Mouse (Mus musculus) neural tube, embryonic 11.5 days (tissue): ENCODE measurements around the gene Ralgps2. TPM values are rescaled to one million over a fixed set of nuclear protein-coding genes. Genes with fewer than 3 reads are reported as not detected.
A peak's percentile ranks its signal among the peaks of the same experiment; 100 is the strongest.

ENCODE experiments used
- ATAC-seq: fragments of 200-750 bp; cut with Nextera tagmentation; 2 replicates; pipeline ENCODE4 v1.8.0; 2017; ENCODE audit warnings: moderate number of reproducible peaks, mild to moderate bottlenecking, moderate TSS enrichment, moderate library complexity; ENCODE audit not compliant: insufficient read depth, low FRiP score, low TSS enrichment
- DNase-seq: peaks from one replicate; pipeline ENCODE4 v3.0.0-alpha.2; 2015; ENCODE audit warnings: low spot score
- H3K27ac ChIP-seq: fragments of 300-500 bp; sonication (generic); 2 replicates; pipeline ENCODE4 v1.5.1; 2014; ENCODE audit warnings: low read depth, mild to moderate bottlenecking, low read length
- H3K27me3 ChIP-seq: fragments of 300-500 bp; sonication (generic); 2 replicates; pipeline ENCODE4 v1.6.1; 2014; ENCODE audit warnings: mild to moderate bottlenecking, low read length, mixed read lengths; ENCODE audit not compliant: control insufficient read depth, insufficient read depth
- H3K36me3 ChIP-seq: fragments of 300-500 bp; sonication (generic); 2 replicates; pipeline ENCODE4 v1.6.1; 2014; ENCODE audit warnings: mild to moderate bottlenecking, low read length, moderate library complexity, mixed read lengths; ENCODE audit not compliant: control insufficient read depth, insufficient read depth
- H3K4me1 ChIP-seq: fragments of 300-500 bp; sonication (generic); 2 replicates; pipeline ENCODE4 v1.6.1; 2014; ENCODE audit warnings: low read length, mixed read lengths; ENCODE audit not compliant: control insufficient read depth, insufficient read depth
- H3K4me2 ChIP-seq: fragments of 300-500 bp; sonication (generic); 2 replicates; pipeline ENCODE4 v1.6.1; 2014; ENCODE audit warnings: low read depth, mild to moderate bottlenecking, moderate library complexity
- H3K4me3 ChIP-seq: fragments of 300-500 bp; sonication (generic); 2 replicates; pipeline ENCODE4 v1.5.1; 2014; ENCODE audit warnings: low read depth, low read length
- H3K9ac ChIP-seq: fragments of 300-500 bp; sonication (generic); 2 replicates; pipeline ENCODE4 v1.6.1; 2014; ENCODE audit warnings: mild to moderate bottlenecking, low read length
- H3K9me3 ChIP-seq: fragments of 300-500 bp; sonication (generic); 2 replicates; pipeline ENCODE4 v1.6.1; 2016; ENCODE audit warnings: low read length; ENCODE audit not compliant: control insufficient read depth
- WGBS: fragments of 180-500 bp; shearing (Covaris S2); extraction: QIAGEN DNeasy Blood & Tissue Kit; methylation state at CpG from one replicate; pipeline ENCODE4 v1.1.7; 2014; 5-methylcytosine and 5-hydroxymethylcytosine counted together
- polyA plus RNA-seq: library from polyadenylated mRNA; unstranded; fragments of >200 nt; fragmentation: Nextera tagmentation; extraction: Ambion mirVana; gene quantifications from 2 replicates; pipeline ENCODE4 v1.2.1, GENCODE M21; 2014

Gene Ralgps2
- polyA plus RNA-seq, 1 experiment from 2014 or later, result 95.7 TPM

GRCm38 (mm10) chr1:156852409-156852808 is 87.0 kb downstream of the Ralgps2 start:
- ATAC-seq, result no peak
- no peak overlapping the region for H3K27ac ChIP-seq

GRCm38 (mm10) chr1:156847098-156847497 is 92.3 kb downstream of the Ralgps2 start:
- Histone ChIP-seq H3K4me2 (no peak overlapping the region), H3K27ac (no peak overlapping the region), H3K9me3 (no peaks in the 10 kb centered on the region), H3K4me1 (0 out of 2 replicates have a peak, but pooled peaks cover 2% of the 10 kb centered on the region), H3K27me3 (no peaks in the 10 kb centered on the region), H3K4me3 (no peak overlapping the region), H3K9ac (no peak overlapping the region), H3K36me3 (no peaks in the 10 kb centered on the region)
- 74% methylated on average over 4 of the region's 4 CpGs for WGBS
- no peak for ATAC-seq
- no peak for DNase-seq

More at GRCm38 (mm10) chr1:156852409-156852808, 87.0 kb downstream of the Ralgps2 start:
- Histone ChIP-seq H3K4me3 (no peak overlapping the region), H3K4me2 (no peak overlapping the region), H3K9me3 (no peaks in the 10 kb centered on the region), H3K36me3 (no peaks in the 10 kb centered on the region; the same call in 1 of the 2 replicates), H3K27me3 (no peaks in the 10 kb centered on the region), H3K4me1 (peaks cover 2% of the 10 kb centered on the region; the same call in 1 of the 2 replicates), H3K9ac (no peak overlapping the region)
- 60% methylated on average over 9 of the region's 9 CpGs for WGBS
- DNase-seq, result peak; percentile 23

DNA sequence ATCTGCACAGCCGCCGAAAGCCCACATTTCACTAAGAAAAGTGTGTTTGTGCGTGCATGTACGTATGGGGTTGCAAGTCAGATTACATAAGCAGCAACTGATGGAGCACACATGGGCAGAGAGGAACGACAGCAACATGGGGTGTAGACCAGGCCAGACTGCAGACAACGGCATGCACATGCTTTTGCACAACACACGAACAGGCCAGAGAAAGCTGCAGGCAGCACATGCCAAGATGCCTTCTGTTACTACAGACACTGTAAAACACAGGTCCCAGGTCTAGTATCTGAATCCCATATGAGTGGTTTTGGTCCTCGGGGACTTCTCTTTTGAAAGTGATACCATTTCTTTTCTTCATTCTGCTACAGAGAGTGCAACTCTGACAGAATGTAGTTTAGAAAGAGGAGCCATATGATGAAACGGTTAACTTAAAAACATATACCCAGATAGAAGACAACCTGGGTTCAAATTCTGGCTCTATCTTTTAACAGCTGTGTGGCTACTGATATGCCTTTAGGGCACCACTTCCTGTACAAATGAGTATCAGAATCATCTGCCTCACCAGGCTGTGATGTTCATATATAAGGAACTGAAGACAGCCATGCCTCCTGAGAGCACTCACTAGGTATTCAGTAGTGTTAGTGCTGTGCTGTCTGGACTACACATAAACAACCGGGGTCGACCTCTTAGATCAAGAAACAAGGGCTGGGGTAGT is 97.6 kb downstream of the Ralgps2 start:
- DNase-seq, result peak; percentile 13
- peaks cover 9% of the 10 kb centered on the region; the same call in 1 of the 2 replicates for H3K4me1 ChIP-seq
- WGBS, result 75% methylated on average over 11 of the region's 11 CpGs
- no peak overlapping the region for H3K4me2 ChIP-seq
- no peaks in the 10 kb centered on the region for H3K9me3 ChIP-seq
- no peak for ATAC-seq
- no peaks in the 10 kb centered on the region for H3K36me3 ChIP-seq
- H3K27ac ChIP-seq, result no peak overlapping the region
- no peaks in the 10 kb centered on the region for H3K27me3 ChIP-seq
- H3K4me3 ChIP-seq, result no peak overlapping the region
- no peak overlapping the region for H3K9ac ChIP-seq

DNA sequence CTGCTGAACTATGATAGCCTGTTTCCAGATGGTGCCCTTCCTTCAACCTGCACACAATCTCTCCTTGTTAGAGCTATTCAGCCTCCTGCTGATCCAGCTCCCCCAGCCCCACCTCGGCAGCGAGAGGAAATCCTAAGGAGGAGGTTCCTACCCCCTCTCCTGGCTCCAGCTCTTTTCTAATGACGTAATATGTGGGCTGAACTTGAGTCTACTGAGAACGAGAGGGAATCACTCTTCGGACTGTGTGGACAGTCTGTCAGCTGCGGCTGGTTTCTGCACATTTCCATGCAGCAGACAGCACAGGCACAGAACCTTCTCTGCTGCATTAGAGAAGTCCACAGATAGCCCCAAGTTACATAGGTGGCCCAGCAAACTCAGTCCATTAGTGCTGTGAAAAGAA is 100.7 kb downstream of the Ralgps2 start:
- Histone ChIP-seq H3K36me3 (no peaks in the 10 kb centered on the region), H3K4me1 (peaks cover 9% of the 10 kb centered on the region; the same call in 1 of the 2 replicates), H3K27me3 (no peaks in the 10 kb centered on the region), H3K9ac (no peak overlapping the region), H3K4me2 (peak overlapping the region; percentile 1; the same call in 1 of the 2 replicates), H3K27ac (0 out of 2 replicates have a peak overlapping the region, but pooled peaks have one; percentile 9), H3K4me3 (0 out of 2 replicates have a peak overlapping the region, but pooled peaks have one; percentile 0), H3K9me3 (no peaks in the 10 kb centered on the region)
- ATAC-seq (peak; percentile 78), DNase-seq (peak; percentile 67)
- WGBS, result 7% methylated on average over 6 of the region's 6 CpGs

DNA sequence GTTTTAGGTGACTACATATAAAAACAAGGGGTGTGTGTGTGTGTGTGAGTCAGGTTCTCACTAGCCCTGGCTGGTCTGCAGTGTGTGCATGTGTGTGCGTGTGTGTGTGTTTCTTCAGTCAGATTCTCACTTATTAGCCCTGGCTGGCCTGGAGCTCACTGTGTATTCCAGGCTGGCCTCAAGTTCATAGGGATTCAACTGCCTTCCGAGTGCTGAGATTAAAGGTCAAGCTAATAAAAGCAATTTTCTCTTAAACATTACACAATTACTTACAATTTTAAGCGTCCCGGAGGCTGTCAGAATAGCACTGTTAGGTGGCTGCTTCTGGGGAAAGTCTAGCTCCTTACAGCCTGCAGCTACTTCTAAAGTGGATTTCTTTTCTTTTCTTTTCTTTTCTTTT is 101.2 kb downstream of the Ralgps2 start, which contains the start of gene Angptl1:
Angptl1 (plus strand) TSS at position 386 of the 400 bp plus-strand sequence.
- WGBS, result 49% methylated on average over 4 of the region's 4 CpGs
- no peak within 1 kb of the TSS for H3K9ac ChIP-seq
- H3K4me3 ChIP-seq, result 0 out of 2 replicates have a peak within 1 kb of the TSS, but pooled peaks have one; percentile 0
- DNase-seq, result no peak
- no peaks in the 10 kb centered on the region for H3K9me3 ChIP-seq
- H3K4me2 ChIP-seq, result peak within 1 kb of the TSS; percentile 1; the same call in 1 of the 2 replicates
- ATAC-seq, result no peak
- H3K27me3 ChIP-seq, result no peaks in the 10 kb centered on the region
- 0 out of 2 replicates have a peak within 1 kb of the TSS, but pooled peaks have one; percentile 9 for H3K27ac ChIP-seq
- no peaks in the 10 kb centered on the region for H3K36me3 ChIP-seq
- peaks cover 9% of the 10 kb centered on the region; the same call in 1 of the 2 replicates for H3K4me1 ChIP-seq

DNA sequence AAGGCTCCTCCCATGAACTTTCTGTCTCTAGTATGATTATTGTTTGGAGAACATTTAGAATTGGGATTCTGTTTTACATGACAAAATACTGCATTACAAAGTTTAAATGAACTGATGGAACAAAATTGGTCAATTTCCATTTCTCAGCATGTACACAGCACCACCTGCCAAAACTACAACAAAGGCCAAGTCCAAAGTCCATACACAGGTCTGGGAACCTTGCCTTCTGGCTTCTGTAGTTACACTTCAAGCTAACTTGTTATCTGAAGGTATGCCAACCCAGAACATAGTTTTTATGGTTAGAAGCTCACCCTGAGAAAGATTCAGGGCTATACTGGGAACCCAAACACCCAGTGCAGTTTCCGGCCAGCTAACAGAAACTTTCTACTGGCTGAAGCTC is 120.2 kb downstream of the Ralgps2 start:
- Histone ChIP-seq H3K27ac (no peak overlapping the region), H3K36me3 (peaks cover 11% of the 10 kb centered on the region), H3K27me3 (no peaks in the 10 kb centered on the region), H3K4me1 (no peaks in the 10 kb centered on the region), H3K9me3 (no peaks in the 10 kb centered on the region), H3K4me3 (no peak overlapping the region), H3K9ac (no peak overlapping the region), H3K4me2 (no peak overlapping the region)
- DNase-seq (no peak), ATAC-seq (no peak)
- WGBS, result 97% methylated on average over 1 of the region's 1 CpGs

DNA sequence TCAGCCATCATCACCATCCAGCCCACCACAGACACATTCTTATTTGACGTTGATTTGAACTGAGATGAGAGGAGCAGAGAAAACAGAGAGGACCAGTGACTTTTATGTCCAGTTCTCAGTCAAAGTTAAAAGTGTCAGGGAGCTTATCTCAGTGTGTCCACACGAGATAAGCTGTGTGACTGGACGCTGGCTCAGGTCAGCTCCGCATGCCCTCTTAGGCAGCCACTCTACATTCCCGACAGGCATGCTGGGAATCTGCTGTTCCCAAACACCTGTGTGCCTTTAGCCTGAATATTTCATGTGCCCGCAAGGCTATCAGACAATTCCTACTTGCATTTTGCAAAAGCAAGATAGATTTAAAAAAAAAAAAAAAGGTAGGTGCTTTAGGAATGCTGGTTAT is 125.9 kb downstream of the Ralgps2 start:
- H3K27ac ChIP-seq, result no peak overlapping the region
- no peaks in the 10 kb centered on the region for H3K9me3 ChIP-seq
- DNase-seq (no peak), ATAC-seq (no peak)
- no peak overlapping the region for H3K4me2 ChIP-seq
- H3K9ac ChIP-seq, result no peak overlapping the region
- H3K27me3 ChIP-seq, result no peaks in the 10 kb centered on the region
- no peak overlapping the region for H3K4me3 ChIP-seq
- 0 out of 2 replicates have a peak, but pooled peaks cover 2% of the 10 kb centered on the region for H3K4me1 ChIP-seq
- WGBS, result 84% methylated on average over 6 of the region's 6 CpGs
- peaks cover 11% of the 10 kb centered on the region for H3K36me3 ChIP-seq

GRCm38 (mm10) chr1:156812716-156813115 is 126.7 kb downstream of the Ralgps2 start:
- Histone ChIP-seq H3K27me3 (no peaks in the 10 kb centered on the region), H3K4me2 (no peak overlapping the region), H3K9me3 (no peaks in the 10 kb centered on the region), H3K36me3 (peaks cover 5% of the 10 kb centered on the region), H3K4me3 (no peak overlapping the region), H3K9ac (no peak overlapping the region), H3K4me1 (0 out of 2 replicates have a peak, but pooled peaks cover 2% of the 10 kb centered on the region), H3K27ac (no peak overlapping the region)
- no peak for DNase-seq
- no peak for ATAC-seq
- WGBS, result 74% methylated on average over 8 of the region's 8 CpGs

GRCm38 (mm10) chr1:156811928-156812327 is 127.5 kb downstream of the Ralgps2 start:
- Histone ChIP-seq H3K4me1 (0 out of 2 replicates have a peak, but pooled peaks cover 2% of the 10 kb centered on the region), H3K9ac (no peak overlapping the region), H3K27ac (no peak overlapping the region), H3K36me3 (no peaks in the 10 kb centered on the region), H3K9me3 (no peaks in the 10 kb centered on the region), H3K4me2 (no peak overlapping the region), H3K27me3 (no peaks in the 10 kb centered on the region), H3K4me3 (no peak overlapping the region)
- WGBS, result 69% methylated on average over 7 of the region's 7 CpGs
- no peak for DNase-seq
- ATAC-seq, result no peak
